Mouse (Mus musculus): ENCODE data around the gene Ctf2.

DNA sequence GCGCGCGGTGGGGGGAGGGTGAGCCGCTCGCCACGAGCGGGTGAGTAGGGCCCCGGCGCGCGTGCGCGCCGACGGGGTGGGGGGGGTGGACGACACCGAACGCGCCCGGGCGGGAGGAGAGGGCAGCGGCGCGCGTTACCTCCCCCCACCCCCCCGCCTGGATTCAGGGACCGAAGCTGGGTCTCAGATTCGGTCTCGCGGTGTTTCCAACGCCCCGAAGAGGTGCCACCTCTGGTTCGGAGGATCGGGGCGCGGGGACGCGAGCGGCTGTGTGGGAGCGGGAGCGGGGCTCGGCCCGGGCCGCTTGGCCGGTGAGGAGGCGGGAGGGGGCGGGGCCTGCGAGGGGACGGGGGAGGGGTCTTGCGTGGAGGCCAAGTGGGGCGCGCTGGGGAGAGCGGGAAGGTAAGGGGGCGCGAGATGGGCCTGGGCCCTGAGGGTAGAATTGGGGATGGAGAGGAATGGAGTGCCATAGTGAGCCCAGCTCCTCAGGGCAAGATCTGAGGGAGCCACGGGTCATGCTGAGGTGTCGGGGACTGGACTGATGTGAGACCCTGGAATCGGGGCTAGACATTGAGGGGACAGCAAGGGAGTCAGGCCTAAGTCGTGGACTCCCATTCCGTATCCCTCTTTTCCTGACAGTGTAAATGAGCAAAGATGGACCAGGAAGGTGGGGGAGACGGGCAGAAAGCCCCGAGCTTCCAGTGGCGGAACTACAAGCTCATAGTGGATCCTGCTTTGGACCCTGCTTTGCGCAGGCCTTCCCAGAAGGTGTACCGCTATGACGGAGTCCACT, 45.7 kb upstream of the Ctf2 start:
- 0 out of 2 replicates have a peak, but pooled peaks have one; percentile 31 for TF ChIP-seq POLR2A (IDR thresholded peaks at IDR 0.05; ENCODE audit: extremely low read depth, insufficient read depth, low read length)
- no peak for TF ChIP-seq CTCF (IDR thresholded peaks at IDR 0.05; ENCODE audit: low read depth, low read length)
